Mouse (Mus musculus): ENCODE data around the gene Ift22.

Ift22 gene

GRCm38 (mm10) chr5:136907991-136908857 is at the start of gene Ift22:
Gene Ift22 (plus strand): TSS chr5:136908150.
- DNase-seq (ENCODE audit: low read depth): peak; percentile 94

GRCm38 (mm10) chr5:136861191-136861940 is 46.6 kb upstream of the Ift22 start:
- no peak for DNase-seq (ENCODE audit: low read depth)

GRCm38 (mm10) chr5:136862806-136863205 is 45.1 kb upstream of the Ift22 start:
- no peak for DNase-seq (ENCODE audit: low read depth)

- no peak for DNase-seq (ENCODE audit: low read depth)
Measured at GRCm38 (mm10) chr5:136863276-136863675, 44.7 kb upstream of the Ift22 start.

GRCm38 (mm10) chr5:136863961-136864674 is 43.8 kb upstream of the Ift22 start:
- no peak for DNase-seq (ENCODE audit: low read depth)

- DNase-seq (ENCODE audit: low read depth): no peak
Measured at GRCm38 (mm10) chr5:136867706-136868105, 40.2 kb upstream of the Ift22 start.

GRCm38 (mm10) chr5:136869451-136870114 is 38.4 kb upstream of the Ift22 start:
- no peak for DNase-seq (ENCODE audit: low read depth)

GRCm38 (mm10) chr5:136872417-136872816 is 35.5 kb upstream of the Ift22 start:
- no peak for DNase-seq (ENCODE audit: low read depth)

GRCm38 (mm10) chr5:136874271-136874670 is 33.7 kb upstream of the Ift22 start:
- no peak for DNase-seq (ENCODE audit: low read depth)

- no peak for DNase-seq (ENCODE audit: low read depth)
Measured at GRCm38 (mm10) chr5:136880101-136880500, 27.8 kb upstream of the Ift22 start.

- DNase-seq (ENCODE audit: low read depth): peak; percentile 70
Measured at GRCm38 (mm10) chr5:136881380-136882009, 26.5 kb upstream of the Ift22 start.

GRCm38 (mm10) chr5:136882055-136882787 is 25.7 kb upstream of the Ift22 start:
- DNase-seq (ENCODE audit: low read depth): no peak

- no peak for DNase-seq (ENCODE audit: low read depth)
Measured at GRCm38 (mm10) chr5:136882788-136883439, 25.0 kb upstream of the Ift22 start, which contains the start of gene Col26a1. Gene Col26a1 (minus strand): TSS chr5:136883209.

- DNase-seq (ENCODE audit: low read depth): peak; percentile 37
Measured at GRCm38 (mm10) chr5:136886957-136887356, 21.0 kb upstream of the Ift22 start.

- peak; percentile 12 for DNase-seq (ENCODE audit: low read depth)
Measured at GRCm38 (mm10) chr5:136888539-136889355, 19.2 kb upstream of the Ift22 start.

- no peak for DNase-seq (ENCODE audit: low read depth)
Measured at GRCm38 (mm10) chr5:136894840-136895528, 13.0 kb upstream of the Ift22 start.

GRCm38 (mm10) chr5:136895529-136895963 is 12.4 kb upstream of the Ift22 start:
- DNase-seq (ENCODE audit: low read depth): peak; percentile 17

GRCm38 (mm10) chr5:136904621-136905020 is 3.3 kb upstream of the Ift22 start:
- no peak for DNase-seq (ENCODE audit: low read depth)
